Mouse (Mus musculus): ENCODE measurements at regions not wholly inside any gene's neighbourhood (a gene's known extent, or its start where the extent isn't known, plus 50 kb on each side); places are given as distances from the start of the nearest gene placed in this dataset.

- WGBS: 86% methylated on average over 3 of the region's 3 CpGs
- H3K4me1 ChIP-seq: no peaks in the 10 kb centered on the region
- no peaks in the 10 kb centered on the region for H3K36me3 ChIP-seq (ENCODE audit: poor library complexity, severe bottlenecking)
- no peak overlapping the region for H3K27ac ChIP-seq
- H3K9ac ChIP-seq: no peak overlapping the region
- no peaks in the 10 kb centered on the region for H3K27me3 ChIP-seq
- H3K4me2 ChIP-seq: no peak overlapping the region
- no peak for ATAC-seq
- no peak overlapping the region for H3K4me3 ChIP-seq
- no peaks in the 10 kb centered on the region for H3K9me3 ChIP-seq (replicated peaks)
Measured at GRCm38 (mm10) chr2:67180962-67181361, 232.6 kb upstream of the Gm21830 start.

- Histone ChIP-seq H3K4me1 (no peaks in the 10 kb centered on the region), H3K9ac (no peak overlapping the region), H3K36me3 (ENCODE audit: poor library complexity, severe bottlenecking) (no peaks in the 10 kb centered on the region), H3K27me3 (no peaks in the 10 kb centered on the region), H3K9me3 (replicated peaks) (no peaks in the 10 kb centered on the region), H3K27ac (no peak overlapping the region), H3K4me2 (no peak overlapping the region), H3K4me3 (no peak overlapping the region)
- WGBS: 82% methylated on average over 2 of the region's 2 CpGs
- ATAC-seq: peak; percentile 8; the same call in 1 of the 2 replicates
Measured at GRCm38 (mm10) chr2:67221061-67221802, 192.3 kb upstream of the Gm21830 start.

GRCm38 (mm10) chr2:67226299-67226698 lies 187.2 kb upstream of the Gm21830 start:
- Histone ChIP-seq H3K4me2 (no peak overlapping the region), H3K27me3 (no peaks in the 10 kb centered on the region), H3K9me3 (replicated peaks) (no peaks in the 10 kb centered on the region), H3K36me3 (ENCODE audit: poor library complexity, severe bottlenecking) (no peaks in the 10 kb centered on the region), H3K4me1 (no peaks in the 10 kb centered on the region), H3K9ac (no peak overlapping the region), H3K4me3 (no peak overlapping the region), H3K27ac (no peak overlapping the region)
- WGBS: 86% methylated on average over 2 of the region's 2 CpGs
- no peak; the same call in 1 of the 2 replicates for ATAC-seq

- H3K27ac ChIP-seq: no peak overlapping the region
- no peaks in the 10 kb centered on the region for H3K9me3 ChIP-seq (replicated peaks)
- H3K4me3 ChIP-seq: no peak overlapping the region
- no peaks in the 10 kb centered on the region for H3K36me3 ChIP-seq (ENCODE audit: poor library complexity, severe bottlenecking)
- H3K27me3 ChIP-seq: no peaks in the 10 kb centered on the region
- H3K4me2 ChIP-seq: no peak overlapping the region
- peak; percentile 93 for ATAC-seq
- H3K9ac ChIP-seq: no peak overlapping the region
- peaks cover 5% of the 10 kb centered on the region for H3K4me1 ChIP-seq
- WGBS: 21% methylated on average over 1 of the region's 1 CpGs
Measured at GRCm38 (mm10) chr2:67257455-67257854, 156.1 kb upstream of the Gm21830 start.
